Mouse (Mus musculus): ENCODE measurements at regions not wholly inside any gene's neighbourhood (a gene's known extent, or its start where the extent isn't known, plus 50 kb on each side); places are given as distances from the start of the nearest gene placed in this dataset.

GRCm38 (mm10) chr4:106169466-106169865 lies 146.5 kb upstream of the Usp24 start:
- Histone ChIP-seq H3K36me3 (ENCODE audit: control insufficient read depth, insufficient read depth) (no peaks in the 10 kb centered on the region), H3ac (ENCODE audit: control insufficient read depth, insufficient read length) (no peak overlapping the region), H3K4me2 (ENCODE audit: low read depth) (no peak overlapping the region), H3K4me3 (no peak overlapping the region), H3K27me3 (ENCODE audit: control insufficient read depth, insufficient read depth, insufficient read length) (no peaks in the 10 kb centered on the region), H3K79me2 (ENCODE audit: control insufficient read depth, insufficient read depth) (no peaks in the 10 kb centered on the region)
- TF ChIP-seq MYOG (IDR thresholded peaks at IDR 0.05; ENCODE audit: control insufficient read depth in 1 of 3, insufficient read depth in 1 of 3, insufficient read length in 2 of 3, low read depth in 2 of 3) (no peak), USF1 (IDR thresholded peaks at IDR 0.05; ENCODE audit: low read depth) (peak; percentile 14)

- no peak for TF ChIP-seq CEBPB (IDR thresholded peaks at IDR 0.05; ENCODE audit: insufficient read depth, poor library complexity, severe bottlenecking)
- TF ChIP-seq TCF3 (IDR thresholded peaks at IDR 0.05; ENCODE audit: insufficient read length, low read depth), result no peak
- TF ChIP-seq SRF (IDR thresholded peaks at IDR 0.05; ENCODE audit: control insufficient read depth, insufficient read length, low read depth), result no peak
- TF ChIP-seq TCF12 (IDR thresholded peaks at IDR 0.05; ENCODE audit: insufficient read depth, poor library complexity, severe bottlenecking), result no peak
- TF ChIP-seq POLR2AphosphoS2 (IDR thresholded peaks at IDR 0.05; ENCODE audit: insufficient read length, low read depth), result no peak
- no peak for TF ChIP-seq MAX (IDR thresholded peaks at IDR 0.05; ENCODE audit: low read depth)
- TF ChIP-seq MYOG (IDR thresholded peaks at IDR 0.05; ENCODE audit: control insufficient read depth in 1 of 3, insufficient read depth in 1 of 3, insufficient read length in 2 of 3, low read depth in 2 of 3), result no peak
- TF ChIP-seq POLR2A (IDR thresholded peaks at IDR 0.05; ENCODE audit: insufficient read length, low read depth), result no peak
- no peak for TF ChIP-seq MYOD1 (IDR thresholded peaks at IDR 0.05; ENCODE audit: control insufficient read depth in 1 of 3, insufficient read length in 2 of 3, low read depth in 2 of 3)
- no peak for TF ChIP-seq E2F4 (IDR thresholded peaks at IDR 0.05; ENCODE audit: insufficient read depth)
- TF ChIP-seq USF1 (IDR thresholded peaks at IDR 0.05; ENCODE audit: low read depth), result no peak
- no peak overlapping the region for H3ac ChIP-seq (ENCODE audit: control insufficient read depth, insufficient read length)
- H3K27me3 ChIP-seq (ENCODE audit: control insufficient read depth, insufficient read depth, insufficient read length), result no peaks in the 10 kb centered on the region
- H3K4me2 ChIP-seq (ENCODE audit: low read depth), result no peak overlapping the region
- H3K36me3 ChIP-seq (ENCODE audit: control insufficient read depth, insufficient read depth), result no peaks in the 10 kb centered on the region
- H3K4me3 ChIP-seq, result no peak overlapping the region
- H3K79me2 ChIP-seq (ENCODE audit: control insufficient read depth, insufficient read depth), result no peaks in the 10 kb centered on the region
These were observed 145.3 kb upstream of the Usp24 start for GRCm38 (mm10) chr4:106170731-106171130.

DNA sequence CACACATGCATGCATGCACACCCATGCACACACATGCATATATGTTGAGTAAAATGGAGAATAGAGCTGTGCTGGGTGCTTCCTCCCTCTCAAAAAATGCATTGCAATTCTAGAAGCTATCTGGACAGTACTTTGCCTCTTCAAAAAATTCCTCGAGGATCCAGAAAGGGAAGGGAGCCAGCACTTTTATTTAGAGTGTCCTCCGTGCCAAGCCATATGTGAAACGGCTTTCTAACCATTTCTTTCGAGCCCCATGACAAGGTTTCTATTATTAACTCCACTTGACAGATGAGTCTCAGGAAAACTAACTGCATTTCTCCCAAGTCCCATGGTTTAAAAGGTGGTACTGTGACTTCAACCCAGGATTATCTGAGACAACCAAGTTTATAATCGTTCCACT lies 140.7 kb upstream of the Usp24 start:
- Histone ChIP-seq H3K4me3 (no peak overlapping the region), H3K4me2 (ENCODE audit: low read depth) (no peak overlapping the region), H3K36me3 (ENCODE audit: control insufficient read depth, insufficient read depth) (no peaks in the 10 kb centered on the region), H3K79me2 (ENCODE audit: control insufficient read depth, insufficient read depth) (no peaks in the 10 kb centered on the region), H3ac (ENCODE audit: control insufficient read depth, insufficient read length) (no peak overlapping the region), H3K27me3 (ENCODE audit: control insufficient read depth, insufficient read depth, insufficient read length) (no peaks in the 10 kb centered on the region)
- TF ChIP-seq CEBPB (IDR thresholded peaks at IDR 0.05; ENCODE audit: insufficient read depth, poor library complexity, severe bottlenecking) (no peak), MYOG (IDR thresholded peaks at IDR 0.05; ENCODE audit: control insufficient read depth in 1 of 3, insufficient read depth in 1 of 3, insufficient read length in 2 of 3, low read depth in 2 of 3) (no peak), REST (IDR thresholded peaks at IDR 0.05; ENCODE audit: insufficient read depth, insufficient read length) (no peak), TCF12 (IDR thresholded peaks at IDR 0.05; ENCODE audit: insufficient read depth, poor library complexity, severe bottlenecking) (no peak), TCF3 (IDR thresholded peaks at IDR 0.05; ENCODE audit: insufficient read length, low read depth) (no peak), POLR2AphosphoS2 (IDR thresholded peaks at IDR 0.05; ENCODE audit: insufficient read length, low read depth) (no peak), USF1 (IDR thresholded peaks at IDR 0.05; ENCODE audit: low read depth) (no peak), MAX (IDR thresholded peaks at IDR 0.05; ENCODE audit: low read depth) (no peak), POLR2A (IDR thresholded peaks at IDR 0.05; ENCODE audit: insufficient read length, low read depth) (no peak), MYOD1 (IDR thresholded peaks at IDR 0.05; ENCODE audit: control insufficient read depth in 1 of 3, insufficient read length in 2 of 3, low read depth in 2 of 3) (no peak), E2F4 (IDR thresholded peaks at IDR 0.05; ENCODE audit: insufficient read depth) (no peak), SRF (IDR thresholded peaks at IDR 0.05; ENCODE audit: control insufficient read depth, insufficient read length, low read depth) (no peak)

- H3K36me3 ChIP-seq (ENCODE audit: control insufficient read depth, insufficient read depth), result no peaks in the 10 kb centered on the region
- TF ChIP-seq REST (IDR thresholded peaks at IDR 0.05; ENCODE audit: insufficient read depth, insufficient read length) (no peak), E2F4 (IDR thresholded peaks at IDR 0.05; ENCODE audit: insufficient read depth) (no peak), POLR2AphosphoS2 (IDR thresholded peaks at IDR 0.05; ENCODE audit: insufficient read length, low read depth) (no peak), SRF (IDR thresholded peaks at IDR 0.05; ENCODE audit: control insufficient read depth, insufficient read length, low read depth) (no peak), USF1 (IDR thresholded peaks at IDR 0.05; ENCODE audit: low read depth) (no peak), TCF12 (IDR thresholded peaks at IDR 0.05; ENCODE audit: insufficient read depth, poor library complexity, severe bottlenecking) (no peak), CEBPB (IDR thresholded peaks at IDR 0.05; ENCODE audit: insufficient read depth, poor library complexity, severe bottlenecking) (no peak), TCF3 (IDR thresholded peaks at IDR 0.05; ENCODE audit: insufficient read length, low read depth) (no peak), MYOG (IDR thresholded peaks at IDR 0.05; ENCODE audit: control insufficient read depth in 1 of 3, insufficient read depth in 1 of 3, insufficient read length in 2 of 3, low read depth in 2 of 3) (no peak), POLR2A (IDR thresholded peaks at IDR 0.05; ENCODE audit: insufficient read length, low read depth) (no peak), MAX (IDR thresholded peaks at IDR 0.05; ENCODE audit: low read depth) (no peak), MYOD1 (IDR thresholded peaks at IDR 0.05; ENCODE audit: control insufficient read depth in 1 of 3, insufficient read length in 2 of 3, low read depth in 2 of 3) (no peak)
- H3K4me2 ChIP-seq (ENCODE audit: low read depth), result no peak overlapping the region
- H3K4me3 ChIP-seq, result no peak overlapping the region
- H3K79me2 ChIP-seq (ENCODE audit: control insufficient read depth, insufficient read depth), result no peaks in the 10 kb centered on the region
- H3ac ChIP-seq (ENCODE audit: control insufficient read depth, insufficient read length), result no peak overlapping the region
- H3K27me3 ChIP-seq (ENCODE audit: control insufficient read depth, insufficient read depth, insufficient read length), result no peaks in the 10 kb centered on the region
These were observed 130.1 kb upstream of the Usp24 start for GRCm38 (mm10) chr4:106185745-106186501.

Measured in myocyte (in vitro differentiated cells).